Mouse (Mus musculus) heart, embryonic 13.5 days (tissue): ENCODE results near the gene Myo7a. TPM values are rescaled to one million over a fixed set of nuclear protein-coding genes. Genes with fewer than 3 reads are reported as not detected.

ENCODE experiments used
- ATAC-seq: fragments of 200-750 bp; cut with Nextera tagmentation; 2 replicates; pipeline ENCODE4 v1.8.0; 2017; ENCODE audit warnings: moderate TSS enrichment; ENCODE audit not compliant: insufficient number of reproducible peaks, low FRiP score, low TSS enrichment; ENCODE audit errors: extremely low read depth
- H3K27ac ChIP-seq: fragments of 300-500 bp; sonication (generic); replicated peaks from 2 replicates; pipeline ENCODE4 v1.5.1; 2015; ENCODE audit warnings: moderate library complexity, mild to moderate bottlenecking, inconsistent platforms
- H3K27me3 ChIP-seq: fragments of 300-500 bp; sonication (generic); replicated peaks from 2 replicates; pipeline ENCODE4 v1.6.1; 2015; ENCODE audit warnings: mild to moderate bottlenecking, inconsistent platforms
- H3K36me3 ChIP-seq: fragments of 300-500 bp; sonication (generic); 2 replicates; pipeline ENCODE4 v1.6.1; 2015; ENCODE audit warnings: mild to moderate bottlenecking, inconsistent platforms
- H3K4me1 ChIP-seq: fragments of 300-500 bp; sonication (generic); 2 replicates; pipeline ENCODE4 v1.6.1; 2015; ENCODE audit warnings: inconsistent platforms
- H3K4me2 ChIP-seq: fragments of 300-500 bp; sonication (generic); 2 replicates; pipeline ENCODE4 v1.6.1; 2015; ENCODE audit warnings: inconsistent platforms, mild to moderate bottlenecking, moderate library complexity
- H3K4me3 ChIP-seq: fragments of 300-500 bp; sonication (generic); 2 replicates; pipeline ENCODE4 v1.5.1; 2015; ENCODE audit warnings: moderate library complexity, mild to moderate bottlenecking, inconsistent platforms
- H3K9ac ChIP-seq: fragments of 300-500 bp; sonication (generic); 2 replicates; pipeline ENCODE4 v1.6.1; 2015; ENCODE audit warnings: inconsistent platforms, mild to moderate bottlenecking, moderate library complexity
- H3K9me3 ChIP-seq: fragments of 300-500 bp; sonication (generic); 2 replicates; pipeline ENCODE4 v1.6.1; 2016; ENCODE audit warnings: inconsistent platforms
- WGBS: fragments of 180-500 bp; shearing (Covaris S2); methylation state at CpG from one replicate; pipeline ENCODE4 v1.1.7; 2015; ENCODE audit warnings: mixed read lengths; 5-methylcytosine and 5-hydroxymethylcytosine counted together
- polyA plus RNA-seq: library from polyadenylated mRNA; unstranded; fragments of >200 nt; fragmentation: Nextera tagmentation; extraction: Ambion mirVana; gene quantifications from 2 replicates; pipeline ENCODE4 v1.2.1, GENCODE M21; 2015

Gene Myo7a
- polyA plus RNA-seq, 1 experiment from 2014 or later: 8.6 TPM

DNA sequence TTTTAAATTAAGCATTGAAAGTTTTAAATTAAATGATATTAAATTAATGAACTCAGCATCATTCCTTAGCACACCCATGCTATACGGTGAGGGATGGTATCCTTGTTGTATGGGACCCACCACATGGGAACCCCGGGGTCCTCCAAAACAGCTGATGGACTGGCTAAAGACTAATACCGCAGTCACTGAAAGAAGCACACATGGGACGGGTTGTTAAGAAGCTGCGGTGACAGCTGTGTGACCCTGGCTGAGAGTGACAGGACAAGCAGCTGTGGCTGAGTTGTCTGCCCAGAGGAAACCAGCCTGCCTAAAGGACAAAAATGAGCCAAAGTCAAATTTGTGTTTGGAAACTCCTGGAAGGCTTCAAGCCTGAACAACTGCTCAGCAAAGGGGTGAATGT lies 34.6 kb upstream of the Myo7a start:
- Histone ChIP-seq H3K4me2 (no peak overlapping the region), H3K9me3 (no peaks in the 10 kb centered on the region), H3K36me3 (no peaks in the 10 kb centered on the region), H3K27ac (no peak overlapping the region), H3K4me3 (no peak overlapping the region), H3K27me3 (0 out of 2 replicates have a peak, but pooled peaks cover 5% of the 10 kb centered on the region), H3K4me1 (peaks cover 63% of the 10 kb centered on the region), H3K9ac (no peak overlapping the region)
- ATAC-seq: no peak
- WGBS: 63% methylated on average over 5 of the region's 5 CpGs

DNA sequence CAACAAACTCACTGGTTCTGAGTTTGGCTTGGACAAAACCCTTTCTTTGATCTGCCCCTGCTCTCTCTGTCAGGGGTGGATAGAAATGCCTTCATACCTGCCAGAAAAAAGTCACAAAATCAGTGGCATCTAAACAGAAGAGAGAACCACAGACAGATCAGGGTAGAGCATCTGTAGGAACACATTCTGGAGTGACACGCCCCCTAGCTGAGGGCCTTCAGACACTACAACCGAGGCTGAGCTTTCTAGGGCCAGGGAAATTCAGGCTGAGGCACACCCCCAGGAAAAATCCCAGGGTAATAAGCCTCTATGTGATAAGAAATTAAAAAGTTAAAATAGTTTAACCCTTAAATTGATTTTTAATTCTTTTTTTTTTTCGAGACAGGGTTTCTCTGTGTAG lies 34.0 kb upstream of the Myo7a start:
- WGBS: 46% methylated on average over 3 of the region's 3 CpGs

DNA sequence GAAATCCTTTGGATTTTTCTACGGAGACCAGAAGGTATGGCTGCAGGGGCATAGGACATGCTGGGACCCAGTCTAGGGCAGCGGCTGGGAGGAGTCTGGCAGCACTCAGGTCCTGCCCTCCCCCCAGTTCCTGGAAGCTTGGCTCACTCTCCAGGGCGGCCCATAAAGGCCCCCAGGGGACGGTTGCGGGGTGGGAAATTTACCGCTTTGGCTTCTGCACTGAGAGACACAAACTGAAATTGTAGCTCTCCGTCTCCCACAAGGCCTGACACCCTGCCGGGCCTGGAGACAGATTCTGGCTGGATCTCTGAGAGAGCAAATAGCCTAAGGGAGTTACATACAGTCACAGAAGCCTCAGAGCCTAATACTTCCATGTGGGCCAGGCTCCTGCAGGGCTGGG lies 33.1 kb upstream of the Myo7a start:
- peaks cover 54% of the 10 kb centered on the region for H3K4me1 ChIP-seq
- H3K27me3 ChIP-seq: 0 out of 2 replicates have a peak, but pooled peaks cover 5% of the 10 kb centered on the region
- ATAC-seq: no peak
- H3K27ac ChIP-seq: no peak overlapping the region
- no peak overlapping the region for H3K4me2 ChIP-seq
- H3K36me3 ChIP-seq: no peaks in the 10 kb centered on the region
- 52% methylated on average over 8 of the region's 8 CpGs for WGBS
- H3K9ac ChIP-seq: 0 out of 2 replicates have a peak overlapping the region, but pooled peaks have one; percentile 24
- no peaks in the 10 kb centered on the region for H3K9me3 ChIP-seq
- H3K4me3 ChIP-seq: no peak overlapping the region

More for the DNA sequence above, 34.0 kb upstream of the Myo7a start:
- no peaks in the 10 kb centered on the region for H3K36me3 ChIP-seq
- H3K27ac ChIP-seq: no peak overlapping the region
- H3K4me3 ChIP-seq: no peak overlapping the region
- H3K4me2 ChIP-seq: no peak overlapping the region
- no peak overlapping the region for H3K9ac ChIP-seq
- H3K4me1 ChIP-seq: peaks cover 58% of the 10 kb centered on the region
- no peak for ATAC-seq
- H3K27me3 ChIP-seq: 0 out of 2 replicates have a peak, but pooled peaks cover 5% of the 10 kb centered on the region
- no peaks in the 10 kb centered on the region for H3K9me3 ChIP-seq

DNA sequence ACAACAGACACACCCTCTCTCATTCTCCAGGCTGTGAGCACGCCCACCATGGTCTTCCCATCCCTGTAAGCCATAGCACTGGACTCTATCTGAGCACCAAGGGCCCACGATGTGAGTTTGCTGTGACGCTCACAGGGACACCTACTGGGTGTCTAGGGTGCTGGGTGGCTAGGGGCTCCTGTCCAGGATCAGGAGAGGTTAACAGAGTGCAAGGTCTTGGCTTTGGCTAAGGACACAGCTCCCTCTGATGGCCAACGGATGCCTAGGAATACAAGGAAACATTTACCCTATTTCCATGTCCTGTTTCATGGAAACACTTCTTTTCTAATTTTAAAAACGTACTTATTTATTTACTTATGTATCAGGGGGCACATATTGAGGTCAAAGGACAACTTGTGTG lies 31.2 kb upstream of the Myo7a start:
- Histone ChIP-seq H3K27ac (no peak overlapping the region), H3K27me3 (0 out of 2 replicates have a peak, but pooled peaks cover 5% of the 10 kb centered on the region), H3K4me3 (no peak overlapping the region), H3K4me1 (peaks cover 37% of the 10 kb centered on the region), H3K9ac (no peak overlapping the region), H3K4me2 (no peak overlapping the region), H3K36me3 (no peaks in the 10 kb centered on the region), H3K9me3 (no peaks in the 10 kb centered on the region)
- WGBS: 28% methylated on average over 5 of the region's 5 CpGs
- no peak for ATAC-seq

DNA sequence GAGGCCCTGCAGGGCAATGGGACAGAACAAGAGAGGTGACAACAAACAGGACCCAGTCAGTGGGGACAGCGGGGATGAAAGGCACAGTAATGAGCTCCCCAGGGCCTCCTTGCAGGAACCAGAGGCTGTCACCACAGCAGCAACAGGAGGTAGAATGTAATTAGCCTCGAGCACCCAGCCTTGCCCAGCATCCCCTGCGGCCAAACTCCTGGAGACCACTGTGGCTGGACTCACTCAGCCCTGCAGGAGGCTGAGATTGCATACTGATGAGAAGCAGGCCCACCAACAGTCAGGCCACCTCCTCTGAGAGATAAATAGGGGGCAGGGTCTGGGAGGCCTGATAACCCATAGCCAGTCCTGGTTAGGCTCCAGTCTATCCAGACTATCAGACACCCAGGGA lies 30.5 kb upstream of the Myo7a start:
- ATAC-seq: no peak

DNA sequence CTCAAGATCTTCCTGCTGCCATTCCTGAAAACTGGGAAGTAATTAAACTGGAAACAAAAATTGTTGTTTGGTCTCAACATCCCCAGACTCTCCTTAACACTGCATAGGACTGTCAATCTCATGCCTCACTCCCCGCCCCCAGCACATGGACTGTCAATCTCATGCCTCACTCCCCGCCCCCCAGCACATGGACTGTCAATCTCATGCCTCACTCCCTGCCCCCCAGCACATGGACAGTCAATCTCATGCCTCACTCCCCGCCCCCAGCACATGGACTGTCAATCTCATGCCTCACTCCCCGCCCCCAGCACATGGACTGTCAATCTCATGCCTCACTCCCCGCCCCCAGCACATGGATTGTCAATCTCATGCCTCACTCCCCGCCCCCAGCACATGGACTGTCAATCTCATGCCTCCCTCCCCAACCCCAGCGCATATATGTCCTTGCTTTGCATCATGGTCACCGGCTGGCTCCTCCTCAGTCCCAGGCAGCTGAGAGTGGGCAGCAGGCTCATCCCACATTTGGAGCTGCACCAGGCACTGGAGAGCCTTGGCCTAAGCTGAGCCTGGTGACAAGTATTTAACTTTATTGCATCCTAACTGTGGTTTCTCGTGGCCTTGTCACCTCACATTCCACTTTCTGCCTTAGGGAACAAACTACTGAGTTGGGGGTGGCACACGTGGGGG lies 29.5 kb upstream of the Myo7a start:
- H3K36me3 ChIP-seq: no peaks in the 10 kb centered on the region
- no peak overlapping the region; the same call in 1 of the 2 replicates for H3K9ac ChIP-seq
- no peak overlapping the region for H3K27ac ChIP-seq
- H3K4me2 ChIP-seq: no peak overlapping the region
- peaks cover 32% of the 10 kb centered on the region for H3K4me1 ChIP-seq
- 68% methylated on average over 10 of the region's 10 CpGs for WGBS
- no peak overlapping the region for H3K4me3 ChIP-seq
- no peak for ATAC-seq
- no peaks in the 10 kb centered on the region for H3K9me3 ChIP-seq
- H3K27me3 ChIP-seq: 0 out of 2 replicates have a peak, but pooled peaks cover 8% of the 10 kb centered on the region

More for the DNA sequence above, 30.5 kb upstream of the Myo7a start:
- Histone ChIP-seq H3K9ac (peak overlapping the region; percentile 6; the same call in 1 of the 2 replicates), H3K4me3 (no peak overlapping the region), H3K36me3 (no peaks in the 10 kb centered on the region), H3K4me1 (peaks cover 32% of the 10 kb centered on the region), H3K27me3 (0 out of 2 replicates have a peak, but pooled peaks cover 8% of the 10 kb centered on the region), H3K27ac (peak overlapping the region; percentile 38; the same call in 1 of the 2 replicates), H3K4me2 (no peak overlapping the region), H3K9me3 (no peaks in the 10 kb centered on the region)
- WGBS: 12% methylated on average over 3 of the region's 3 CpGs

DNA sequence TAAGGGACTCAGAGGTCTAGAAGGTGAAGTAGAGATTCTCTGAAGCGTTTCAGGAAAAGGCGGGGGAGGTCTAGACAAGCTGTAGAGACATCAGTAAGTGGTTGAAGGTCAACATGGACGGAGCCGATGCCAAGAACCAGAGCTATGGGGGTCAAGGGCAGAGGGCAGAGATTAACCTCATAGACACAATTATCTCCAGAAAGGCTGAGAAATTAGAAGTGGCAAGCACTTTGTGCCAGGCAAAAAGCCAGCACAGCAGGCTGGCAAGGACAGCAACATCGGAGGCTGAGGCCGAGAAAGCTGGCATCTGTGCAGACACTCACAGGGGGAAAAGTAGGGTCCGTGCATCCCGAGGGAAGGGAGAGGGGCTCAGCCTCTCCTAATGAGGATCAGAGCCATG lies 28.4 kb upstream of the Myo7a start:
- Histone ChIP-seq H3K4me2 (no peak overlapping the region), H3K9ac (no peak overlapping the region), H3K4me3 (no peak overlapping the region), H3K9me3 (no peaks in the 10 kb centered on the region), H3K36me3 (no peaks in the 10 kb centered on the region), H3K4me1 (peaks cover 30% of the 10 kb centered on the region), H3K27ac (no peak overlapping the region), H3K27me3 (0 out of 2 replicates have a peak, but pooled peaks cover 8% of the 10 kb centered on the region)
- 76% methylated on average over 8 of the region's 8 CpGs for WGBS
- ATAC-seq: no peak

DNA sequence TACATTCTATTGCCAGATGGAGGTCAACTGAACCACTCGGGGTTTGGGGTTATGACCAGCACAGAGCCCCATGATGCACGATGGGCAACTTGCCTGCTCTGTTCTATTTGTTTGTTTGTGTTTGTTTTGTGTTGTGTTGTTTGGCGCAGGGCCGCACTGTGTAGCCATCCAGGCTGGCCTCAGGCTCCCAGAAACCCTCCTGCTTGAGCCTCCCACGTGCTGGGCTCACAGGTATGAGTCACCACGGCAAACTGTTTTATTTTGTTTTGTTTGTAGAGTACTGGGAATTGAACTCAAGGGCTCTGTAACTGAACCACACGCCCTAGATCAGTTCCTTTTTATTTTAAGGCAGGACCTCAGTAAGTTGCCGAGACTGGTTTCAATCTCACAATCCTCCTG lies 27.1 kb upstream of the Myo7a start:
- Histone ChIP-seq H3K4me2 (no peak overlapping the region), H3K4me1 (peaks cover 25% of the 10 kb centered on the region), H3K36me3 (no peaks in the 10 kb centered on the region), H3K27ac (no peak overlapping the region), H3K4me3 (no peak overlapping the region), H3K9ac (no peak overlapping the region), H3K9me3 (no peaks in the 10 kb centered on the region), H3K27me3 (0 out of 2 replicates have a peak, but pooled peaks cover 3% of the 10 kb centered on the region)
- WGBS: 74% methylated on average over 8 of the region's 8 CpGs
- ATAC-seq: no peak

DNA sequence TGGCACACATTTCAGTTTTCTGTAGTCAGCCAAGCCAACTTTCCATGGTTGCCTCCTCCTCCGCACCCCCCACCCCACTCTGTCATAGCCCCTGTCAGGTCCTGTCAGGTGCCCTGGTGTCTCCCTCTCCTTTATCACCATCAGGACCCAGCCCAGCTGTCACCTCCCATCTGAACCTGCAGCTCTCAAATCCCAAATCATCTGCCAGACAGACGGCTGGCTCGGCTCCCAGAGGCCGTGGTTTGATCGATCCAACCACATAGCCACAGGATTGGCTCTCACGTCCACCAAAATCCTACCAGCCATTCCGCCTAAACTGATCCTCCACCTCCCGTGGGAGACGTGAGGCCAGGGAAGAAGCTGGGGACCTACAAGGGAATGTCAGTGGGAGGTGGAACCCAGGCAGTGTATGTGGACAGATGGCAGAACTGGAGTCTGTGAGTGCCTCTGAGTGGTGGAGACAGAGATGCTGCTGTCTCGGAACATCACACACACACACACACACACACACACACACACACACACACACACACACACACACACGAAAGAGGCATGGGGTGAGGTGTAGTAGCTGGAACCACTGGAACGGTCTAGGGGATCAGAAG lies 26.6 kb upstream of the Myo7a start:
- 0 out of 2 replicates have a peak, but pooled peaks cover 3% of the 10 kb centered on the region for H3K27me3 ChIP-seq
- WGBS: 79% methylated on average over 12 of the region's 12 CpGs
- peaks cover 29% of the 10 kb centered on the region for H3K4me1 ChIP-seq
- H3K4me3 ChIP-seq: no peak overlapping the region
- no peak overlapping the region for H3K4me2 ChIP-seq
- H3K27ac ChIP-seq: no peak overlapping the region
- ATAC-seq: no peak
- no peak overlapping the region for H3K9ac ChIP-seq
- no peaks in the 10 kb centered on the region for H3K9me3 ChIP-seq
- no peaks in the 10 kb centered on the region for H3K36me3 ChIP-seq

DNA sequence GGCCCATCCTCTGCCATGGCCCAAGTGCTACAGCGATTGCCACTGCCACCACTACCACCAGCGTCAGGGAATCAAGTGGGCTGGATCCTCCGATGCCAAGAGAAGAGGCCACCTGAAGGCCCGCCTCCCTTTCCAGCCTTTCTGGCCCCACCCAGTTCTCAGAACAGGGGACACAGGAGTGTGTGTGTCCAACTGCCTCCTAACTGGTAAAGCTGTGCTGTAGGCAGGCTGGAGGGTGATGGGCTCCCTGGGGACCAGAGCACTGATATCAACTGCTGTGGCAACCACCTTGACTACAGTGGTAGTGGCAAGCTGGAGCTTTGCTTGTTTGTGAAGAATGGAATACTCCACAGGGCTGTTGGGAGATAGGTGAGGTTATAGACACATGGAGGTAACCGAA lies 26.1 kb upstream of the Myo7a start, which contains the start of gene Omp:
TSS of gene Omp (minus strand) at position 101 of the 400 bp plus-strand sequence.
- H3K4me3 ChIP-seq: no peak within 1 kb of the TSS
- H3K27me3 ChIP-seq: 0 out of 2 replicates have a peak, but pooled peaks cover 3% of the 10 kb centered on the region
- H3K9ac ChIP-seq: no peak within 1 kb of the TSS
- H3K27ac ChIP-seq: no peak within 1 kb of the TSS
- no peak for ATAC-seq
- H3K4me2 ChIP-seq: no peak within 1 kb of the TSS
- no peaks in the 10 kb centered on the region for H3K36me3 ChIP-seq
- no peaks in the 10 kb centered on the region for H3K9me3 ChIP-seq
- peaks cover 32% of the 10 kb centered on the region for H3K4me1 ChIP-seq
- WGBS: 82% methylated on average over 5 of the region's 5 CpGs

DNA sequence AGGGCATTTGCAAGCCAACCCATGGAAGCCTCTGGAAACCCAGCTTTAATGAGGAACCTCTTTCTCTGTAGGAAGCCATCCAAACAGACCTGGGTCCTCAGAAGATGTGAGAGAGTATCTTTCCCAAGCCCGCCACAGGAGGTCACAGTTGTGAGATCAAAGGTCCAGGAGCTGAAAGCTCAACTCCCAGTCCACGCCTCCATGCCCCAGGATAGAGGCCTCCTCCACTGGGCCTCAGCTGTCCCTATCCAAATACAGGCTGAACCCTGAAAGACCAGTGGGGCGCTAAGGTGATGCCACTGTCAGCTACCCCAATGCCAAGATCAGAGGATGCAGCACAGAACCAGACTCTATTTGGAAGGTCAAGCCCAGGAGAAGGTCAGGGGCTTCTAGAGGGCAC lies 23.3 kb upstream of the Myo7a start:
- no peaks in the 10 kb centered on the region for H3K36me3 ChIP-seq
- no peak for ATAC-seq
- 73% methylated on average over 3 of the region's 3 CpGs for WGBS
- no peaks in the 10 kb centered on the region for H3K9me3 ChIP-seq
- H3K4me1 ChIP-seq: peaks cover 33% of the 10 kb centered on the region
- no peak overlapping the region for H3K4me2 ChIP-seq
- H3K4me3 ChIP-seq: no peak overlapping the region
- no peak overlapping the region for H3K27ac ChIP-seq
- no peak overlapping the region for H3K9ac ChIP-seq
- H3K27me3 ChIP-seq: 0 out of 2 replicates have a peak, but pooled peaks cover 3% of the 10 kb centered on the region
